Mouse (Mus musculus) kidney, adult 11 months (tissue): ENCODE data around the gene Ankrd6.

Experiments used
- DNase-seq: peaks from one replicate; pipeline ENCODE4 v3.0.0; 2022

Ankrd6 gene

GRCm38 (mm10) chr4:32853609-32854188 is 96.9 kb downstream of the Ankrd6 start:
- DNase-seq = no peak

DNA sequence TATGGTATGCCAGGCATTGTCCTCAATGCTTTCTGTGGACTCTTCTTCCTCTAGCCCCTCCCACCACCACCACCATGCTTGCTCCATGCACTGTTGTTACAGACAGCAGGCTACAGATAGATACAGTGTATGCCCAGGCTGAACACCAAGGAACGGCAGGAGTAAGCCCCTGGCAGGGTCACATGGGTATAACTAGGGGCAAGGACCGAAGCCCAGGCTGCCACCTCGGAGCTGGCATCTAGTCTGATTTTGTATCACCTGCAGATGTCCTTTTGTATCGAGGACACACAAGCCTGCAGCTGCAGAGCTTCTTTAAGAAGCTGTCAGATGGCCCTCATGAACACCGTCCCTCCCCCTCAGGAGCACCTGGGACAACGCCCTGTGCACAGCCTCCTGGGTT is 97.8 kb downstream of the Ankrd6 start:
- no peak for DNase-seq

DNA sequence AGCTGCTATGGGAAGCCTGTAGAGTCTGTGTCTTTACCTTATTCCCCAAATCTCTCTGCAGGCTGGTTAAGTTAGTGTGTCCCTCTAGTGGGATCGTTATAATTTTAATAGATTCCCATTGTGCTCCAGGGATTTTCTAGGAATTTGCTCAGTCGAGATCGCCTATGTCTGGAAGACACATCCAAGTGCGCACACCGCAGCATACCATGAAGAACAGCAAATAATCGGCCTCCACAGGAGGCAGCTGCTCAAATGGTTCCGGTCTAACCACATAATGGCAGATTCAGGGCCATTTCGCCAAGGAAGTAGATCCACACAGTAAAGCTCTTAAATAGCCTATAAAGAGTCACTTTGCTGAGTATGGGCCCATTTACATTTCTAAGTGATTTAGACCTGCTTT is 98.3 kb downstream of the Ankrd6 start:
- DNase-seq = no peak

GRCm38 (mm10) chr4:32838401-32838800 is 112.2 kb downstream of the Ankrd6 start:
- DNase-seq = no peak

- no peak for DNase-seq
These were observed 114.6 kb downstream of the Ankrd6 start for GRCm38 (mm10) chr4:32836071-32836470.

GRCm38 (mm10) chr4:32834541-32834940 is 116.1 kb downstream of the Ankrd6 start:
- DNase-seq = no peak

GRCm38 (mm10) chr4:32833494-32834282 is 117.0 kb downstream of the Ankrd6 start:
- peak; percentile 11 for DNase-seq

DNA sequence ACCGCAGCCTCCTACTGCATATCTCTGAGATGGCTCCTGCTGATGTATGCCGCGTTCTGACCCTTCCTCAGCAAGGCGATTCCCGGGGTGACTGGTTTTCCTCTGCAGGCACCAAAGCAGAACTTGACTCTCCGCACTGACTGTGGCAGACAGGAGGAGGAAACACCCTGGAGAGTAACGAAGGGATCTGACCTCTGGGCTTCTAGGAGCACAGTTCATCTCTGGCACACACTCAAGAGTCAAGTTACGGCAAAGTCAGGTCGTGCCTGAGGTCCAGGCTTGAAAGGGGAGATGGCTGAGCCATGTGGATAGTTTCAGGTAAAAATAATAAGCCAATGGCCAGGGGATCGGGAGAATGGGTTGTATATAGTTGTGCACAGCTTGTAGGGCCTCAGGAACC is 121.3 kb downstream of the Ankrd6 start:
- no peak for DNase-seq

GRCm38 (mm10) chr4:32828385-32829077 is 122.1 kb downstream of the Ankrd6 start:
- no peak for DNase-seq

DNA sequence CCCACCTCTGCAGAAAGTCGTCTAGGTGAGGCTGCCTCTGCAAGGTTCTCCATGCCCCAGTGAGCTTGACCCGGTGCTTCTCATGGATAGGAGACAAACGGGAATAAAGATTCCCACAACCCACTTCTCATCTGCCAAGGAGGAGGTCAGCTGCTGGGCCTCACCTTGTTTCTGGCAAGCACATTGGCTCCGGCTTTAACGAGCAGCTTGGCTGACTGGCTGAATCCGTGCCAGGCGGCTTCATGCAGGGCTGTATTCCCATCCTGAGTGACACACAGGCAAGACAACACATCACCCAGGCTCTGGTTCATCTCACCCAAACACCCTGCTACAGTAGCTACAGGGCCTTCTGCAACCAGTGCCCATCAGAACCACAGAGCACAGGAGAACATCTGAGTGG is 123.7 kb downstream of the Ankrd6 start:
- peak; percentile 54 for DNase-seq

DNA sequence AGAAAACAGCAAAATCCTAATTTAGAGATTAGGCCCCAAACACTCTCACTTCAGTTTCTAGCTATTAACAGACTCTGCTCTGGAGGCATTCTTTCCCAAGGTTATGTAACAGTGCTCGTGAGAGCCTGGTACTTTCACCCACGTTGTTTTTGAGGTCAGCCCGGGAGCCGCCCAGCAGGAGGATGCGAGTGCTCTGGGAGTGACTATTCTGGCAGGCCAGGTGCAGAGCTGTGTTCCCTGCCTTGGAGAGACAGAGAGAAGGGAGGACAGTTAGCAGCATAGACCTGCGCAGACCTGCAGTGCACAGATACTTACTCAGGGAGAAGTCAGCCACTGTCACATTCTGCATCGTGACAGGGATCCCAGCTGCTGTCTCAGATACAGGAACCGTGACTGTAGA is 126.4 kb downstream of the Ankrd6 start:
- DNase-seq = peak; percentile 57

DNA sequence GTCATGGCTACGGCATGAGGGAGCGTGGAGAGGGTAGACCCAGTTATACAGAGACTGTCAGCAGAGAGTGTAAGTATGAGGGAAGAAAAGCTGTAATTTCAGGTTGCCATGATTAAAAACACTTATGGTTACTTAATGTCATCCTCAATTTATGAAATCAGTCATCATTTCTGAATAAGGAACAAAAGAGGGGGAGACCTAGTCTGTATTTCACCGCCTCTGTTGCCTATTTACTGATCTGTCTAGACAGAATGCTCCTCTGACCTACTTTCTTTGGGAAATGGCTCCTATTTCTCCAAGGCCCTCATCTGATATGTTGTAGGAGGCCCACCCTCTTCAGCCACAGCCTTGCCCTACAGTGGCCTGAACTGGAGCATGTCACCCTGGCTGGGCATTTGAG is 130.0 kb downstream of the Ankrd6 start:
- DNase-seq = no peak

DNA sequence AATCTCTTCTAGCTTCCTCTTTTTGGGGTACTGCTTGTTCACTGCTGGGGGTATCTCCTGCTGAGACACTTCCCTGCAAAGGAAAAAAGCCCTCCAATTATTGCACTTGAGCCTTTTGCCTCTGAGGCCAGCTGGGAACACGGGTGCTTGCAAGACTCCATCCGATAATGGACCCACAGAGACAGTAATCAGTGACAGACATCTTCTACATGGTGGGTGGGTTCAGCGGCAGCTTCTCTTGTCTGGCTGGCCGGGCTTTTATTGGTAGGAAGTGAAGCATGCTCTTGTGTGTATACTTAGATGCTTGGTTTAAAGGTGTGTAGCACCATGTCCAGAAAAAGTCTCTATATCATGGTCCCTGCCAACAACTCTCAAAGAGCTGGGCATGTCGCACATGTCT is 133.2 kb downstream of the Ankrd6 start:
- DNase-seq = no peak

DNA sequence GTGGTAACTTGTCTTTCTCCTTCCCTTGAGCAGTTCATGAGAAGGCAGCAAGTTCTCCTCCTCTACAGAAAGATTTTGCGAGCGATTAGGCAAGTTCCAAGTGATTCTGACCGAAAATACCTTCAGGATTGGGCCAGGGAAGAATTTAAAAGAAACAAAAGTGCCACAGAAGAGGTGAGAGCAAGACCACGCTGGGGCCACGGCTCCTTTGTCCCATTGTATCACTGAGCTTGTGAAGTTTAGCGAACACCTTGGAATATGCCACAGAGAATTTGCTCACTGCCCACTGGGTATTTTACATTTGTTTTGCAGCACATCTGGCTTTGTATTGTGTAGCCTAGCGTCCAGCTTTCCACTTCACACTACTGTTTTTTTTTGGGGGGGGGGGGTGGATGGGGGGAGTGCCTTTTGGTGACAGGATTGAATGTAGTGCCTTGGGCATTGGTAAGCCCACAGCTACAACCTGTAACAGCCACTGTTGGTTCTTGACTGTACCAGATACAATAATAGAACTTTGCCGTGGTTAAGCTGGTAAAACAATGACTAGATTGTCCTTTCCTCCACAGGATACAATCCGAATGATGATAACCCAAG is 150.0 kb downstream of the Ankrd6 start:
- DNase-seq = no peak

DNA sequence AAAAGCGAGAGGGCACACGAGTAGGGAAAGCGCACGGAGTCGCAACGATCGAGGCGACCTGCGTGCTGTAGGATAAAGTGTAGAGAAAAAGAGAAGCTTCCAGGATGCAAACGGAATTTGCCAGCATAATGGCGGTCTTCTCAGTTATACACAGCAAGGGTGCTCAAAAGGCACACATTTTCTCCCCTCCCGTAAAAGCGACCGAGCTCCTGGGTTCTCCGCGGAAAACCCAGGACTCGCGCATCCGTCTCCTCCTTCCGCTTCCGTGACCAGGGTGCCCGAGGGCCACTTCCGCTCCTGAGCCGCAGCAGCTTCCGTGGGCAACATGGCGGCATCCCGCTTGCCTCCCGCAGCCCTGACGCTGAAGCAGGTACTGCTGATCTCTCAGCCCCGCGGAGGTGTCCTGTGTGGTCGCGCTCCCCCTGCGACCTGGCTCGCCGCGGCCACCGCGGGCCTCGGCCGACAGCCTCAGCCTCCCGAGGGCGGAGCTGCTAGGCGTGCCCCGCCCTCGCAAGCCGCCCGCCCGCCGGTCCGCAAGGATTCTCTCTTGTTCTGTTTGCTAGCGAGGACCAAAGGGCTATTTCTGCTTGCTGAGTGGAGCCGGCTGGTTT is 150.6 kb downstream of the Ankrd6 start, which contains the start of gene Lyrm2:
Gene Lyrm2 (plus strand): TSS at position 288 of the 611 bp plus-strand sequence.
- DNase-seq = peak; percentile 76

DNA sequence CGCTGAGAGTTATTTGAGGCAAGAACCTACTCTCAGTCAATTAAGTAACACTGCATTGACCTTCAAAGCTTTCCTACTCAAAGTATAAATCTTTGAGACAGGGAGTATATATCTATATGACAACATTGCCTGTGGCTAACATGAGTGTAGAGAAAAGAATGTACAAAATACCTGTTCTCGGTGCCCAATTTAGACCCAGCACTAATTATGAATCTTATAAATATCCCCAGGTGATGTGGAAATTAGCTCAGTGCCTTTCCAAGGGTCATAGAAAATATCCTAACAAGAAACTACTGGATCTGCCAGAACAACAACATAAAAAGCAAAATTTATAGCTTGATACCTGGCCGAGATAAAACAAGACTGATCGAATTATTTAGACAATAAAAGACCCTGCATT is 151.7 kb downstream of the Ankrd6 start:
- DNase-seq = no peak

DNA sequence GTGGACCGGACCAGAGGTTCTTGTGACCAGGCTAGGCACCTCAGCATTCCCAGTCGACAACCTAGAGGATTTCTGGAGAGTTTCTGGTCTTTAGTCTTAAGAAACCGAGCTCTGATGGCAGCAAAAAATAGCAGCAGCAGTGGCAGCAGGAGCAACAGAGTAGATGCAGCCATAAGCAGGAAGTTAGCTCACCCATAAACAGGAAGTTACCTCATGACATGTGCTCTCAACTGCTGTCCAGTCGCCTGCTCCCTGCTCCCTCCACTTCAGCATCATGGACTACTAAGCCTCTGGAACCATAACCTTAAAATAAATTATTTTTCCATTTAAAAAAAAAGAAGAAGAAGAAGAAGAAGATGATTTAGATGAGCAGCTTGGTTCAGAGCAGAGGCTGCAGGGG is 161.6 kb downstream of the Ankrd6 start:
- no peak for DNase-seq

- DNase-seq = no peak
These were observed 163.5 kb downstream of the Ankrd6 start for GRCm38 (mm10) chr4:32787110-32787509.

GRCm38 (mm10) chr4:32779996-32780395 is 170.6 kb downstream of the Ankrd6 start:
- no peak for DNase-seq

DNA sequence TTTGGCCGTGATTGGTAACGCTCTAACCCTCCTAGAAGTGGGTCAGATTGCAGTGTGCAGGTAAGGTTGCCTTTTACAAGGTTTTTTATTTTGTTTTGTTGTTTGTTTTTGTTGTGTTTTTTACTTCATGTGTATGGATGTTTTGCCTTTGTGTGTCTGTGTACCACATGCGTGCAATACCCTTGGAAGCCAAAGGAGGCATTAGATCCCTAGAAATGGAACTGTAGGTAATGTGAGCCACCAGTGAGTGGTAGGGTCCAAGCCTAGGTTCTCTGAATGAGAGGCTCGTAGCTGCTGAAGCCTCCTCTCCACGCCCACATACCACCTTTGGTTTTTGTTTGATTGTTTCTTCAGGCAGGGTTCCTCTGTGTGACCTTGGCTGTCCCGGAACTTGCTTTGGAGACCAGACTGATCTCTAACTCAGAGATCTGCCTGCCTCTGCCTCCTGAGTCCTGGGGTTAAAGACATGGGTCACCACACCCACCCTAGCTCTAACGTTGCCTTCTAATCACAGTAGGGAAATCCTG is 180.3 kb downstream of the Ankrd6 start:
- no peak for DNase-seq

GRCm38 (mm10) chr4:32768046-32768445 is 182.6 kb downstream of the Ankrd6 start:
- DNase-seq = no peak

DNA sequence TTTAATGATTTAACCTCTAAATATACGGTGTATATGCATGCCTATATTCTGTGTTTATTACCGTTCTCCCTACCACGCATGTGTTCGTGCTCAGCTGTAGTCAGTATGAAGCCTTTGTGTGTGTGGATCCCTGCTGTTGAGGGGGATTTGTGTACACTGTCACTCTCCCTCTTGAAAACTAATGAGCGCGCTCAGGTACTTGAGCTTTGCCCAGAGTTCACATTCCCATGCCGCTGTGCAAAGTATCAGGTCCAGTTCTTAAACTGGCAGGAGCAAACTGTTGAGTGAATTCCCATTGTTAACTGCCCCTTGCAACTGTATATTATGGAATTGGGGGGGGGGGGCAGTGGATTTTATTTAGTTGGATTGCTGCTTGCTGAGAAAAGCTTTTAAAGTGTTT is 183.2 kb downstream of the Ankrd6 start:
- peak; percentile 41 for DNase-seq

- no peak for DNase-seq
These were observed 193.2 kb downstream of the Ankrd6 start for GRCm38 (mm10) chr4:32757430-32757829.
